Mouse (Mus musculus) layer of hippocampus, adult 9-10 months (tissue): ENCODE measurements around the gene Cilp.
"Not testable (repeated sequence)": the region's sequence is repeated elsewhere in the genome, so short reads cannot be mapped to it uniquely, and the experiment has no call there.

Experiments used
- DNase-seq: peaks from one replicate; pipeline ENCODE4 v3.0.0; 2022; ENCODE audit warnings: low spot score

Cilp gene

GRCm38 (mm10) chr9:65248377-65248690, 16.6 kb upstream of the Cilp start:
- no peak for DNase-seq

DNA sequence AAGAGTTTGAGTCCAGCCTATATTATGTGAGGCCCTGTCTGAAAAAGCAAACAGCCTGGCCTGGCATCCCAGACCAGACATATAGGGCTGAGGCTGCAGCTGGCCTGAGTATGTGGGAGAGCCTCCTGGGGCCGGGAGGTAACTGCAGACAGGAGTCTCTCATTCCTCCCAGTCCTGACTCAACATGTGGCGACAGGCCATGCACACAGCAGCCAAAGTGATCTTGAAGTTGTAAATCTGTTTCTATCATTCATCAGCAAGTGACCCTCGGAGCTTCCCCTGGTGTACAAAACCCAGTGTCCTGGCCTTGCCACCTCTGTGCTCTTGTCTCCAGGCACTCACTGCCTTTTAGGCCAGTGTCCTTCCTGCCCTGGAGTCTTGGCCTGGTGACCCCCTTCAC, 13.0 kb upstream of the Cilp start:
- DNase-seq, result no peak

DNA sequence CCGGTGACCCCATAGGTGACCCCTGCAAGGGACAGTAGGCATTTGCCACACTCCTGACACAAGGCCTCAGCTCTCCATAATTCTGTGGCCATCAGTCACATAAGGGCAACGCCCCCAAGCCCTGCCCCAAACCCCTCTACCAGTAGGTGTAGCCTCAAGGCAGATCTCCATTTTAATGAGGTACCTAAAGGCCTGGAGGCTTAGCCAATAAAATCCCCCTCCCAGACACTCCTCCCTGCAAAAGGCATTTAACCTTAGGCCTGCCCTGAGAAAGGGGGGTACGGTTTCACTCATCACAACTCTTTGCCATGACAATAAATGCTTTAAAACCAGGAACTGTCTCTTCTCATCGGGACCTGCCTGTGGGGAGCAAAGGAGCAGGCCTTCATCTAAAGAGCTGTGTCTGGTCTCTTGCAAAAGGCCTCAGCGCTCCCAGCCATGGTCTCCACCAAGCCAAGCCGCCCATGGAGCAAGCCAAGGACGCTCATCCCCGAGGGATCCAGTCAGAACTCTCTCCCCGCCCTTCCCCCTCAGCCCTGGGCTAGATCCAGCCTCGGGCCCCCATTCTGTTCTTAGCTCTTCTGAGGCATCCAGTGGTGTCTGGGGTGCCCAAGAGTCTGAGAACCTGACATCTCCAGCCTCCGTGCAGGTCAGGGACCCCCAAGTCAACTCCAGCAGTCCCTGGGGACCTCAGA, 8.9 kb upstream of the Cilp start:
- DNase-seq, result no peak

GRCm38 (mm10) chr9:65257218-65257910, 7.6 kb upstream of the Cilp start:
- no peak for DNase-seq

GRCm38 (mm10) chr9:65259366-65259765, 5.6 kb upstream of the Cilp start:
- no peak for DNase-seq

DNA sequence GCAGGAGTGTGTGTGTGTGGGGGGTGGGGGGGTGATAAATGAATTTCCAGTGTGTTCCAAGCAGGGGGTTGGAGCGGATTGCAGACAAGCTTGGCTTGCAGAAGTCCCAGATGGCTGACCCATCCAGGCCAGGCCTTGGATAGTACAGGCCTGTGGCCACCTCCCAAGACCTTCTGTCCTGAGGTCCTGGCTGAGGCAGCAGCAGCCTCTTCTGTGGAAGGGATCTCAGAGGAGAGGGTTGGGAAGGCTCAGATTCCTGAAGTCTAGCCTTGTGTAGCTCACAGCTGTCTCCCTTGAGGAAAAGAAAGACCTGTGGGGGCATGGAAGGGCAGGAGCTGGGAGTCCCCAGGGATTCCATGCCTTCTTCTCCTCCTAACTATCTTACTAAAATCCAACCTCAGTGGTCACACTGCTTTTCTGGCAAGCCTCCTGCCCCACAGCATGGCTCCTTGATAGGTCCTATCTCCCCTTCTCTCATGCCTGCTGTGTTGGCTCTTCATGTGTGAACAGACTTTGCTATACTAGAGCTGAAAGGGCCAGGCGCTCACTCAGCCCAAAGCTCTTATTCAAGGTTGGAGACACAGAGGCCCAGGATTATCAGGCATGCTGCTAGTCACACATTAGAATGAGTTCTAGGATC, 3.3 kb upstream of the Cilp start:
- DNase-seq, result no peak

GRCm38 (mm10) chr9:65262641-65263120, 2.3 kb upstream of the Cilp start:
- no peak for DNase-seq

DNA sequence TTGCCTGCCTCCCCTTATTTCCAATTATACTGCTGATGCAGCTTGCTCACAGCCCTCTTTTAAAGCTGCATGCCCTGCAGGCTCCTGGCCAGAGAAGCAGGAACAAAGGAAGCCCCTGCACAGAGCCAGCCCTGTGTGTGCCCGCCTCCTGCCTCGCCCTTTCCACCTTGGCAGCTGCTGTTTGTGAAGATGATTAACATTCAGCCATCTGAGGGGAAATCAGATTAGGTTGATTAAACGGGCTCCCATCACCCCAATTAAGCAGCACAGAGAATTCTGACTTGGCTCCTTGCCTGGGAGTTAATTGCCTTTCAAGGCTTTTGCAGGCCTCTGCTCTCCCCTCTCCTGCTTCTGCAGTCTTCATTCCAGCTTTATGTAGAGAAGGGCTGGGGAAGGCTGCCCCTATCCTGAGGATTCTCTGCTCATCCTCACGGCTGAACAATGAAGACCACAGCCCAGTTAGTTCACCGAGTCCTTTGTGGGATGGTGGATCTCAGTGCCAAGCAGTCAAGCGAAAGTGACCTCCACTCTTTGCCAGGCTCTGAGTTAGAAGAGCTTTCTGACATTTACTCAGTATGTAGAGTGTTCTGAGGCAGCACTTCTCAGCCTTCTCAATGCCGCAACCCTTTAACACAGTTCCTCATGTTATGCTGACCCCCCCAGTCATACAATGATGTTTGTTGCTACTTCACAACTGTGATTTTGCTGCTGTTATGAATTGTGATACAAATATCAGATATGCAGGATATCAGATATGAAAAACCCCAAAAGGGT, 2.9 kb downstream of the Cilp start:
- peak; percentile 33 for DNase-seq

GRCm38 (mm10) chr9:65273048-65273809, 8.2 kb downstream of the Cilp start:
- no peak for DNase-seq

DNA sequence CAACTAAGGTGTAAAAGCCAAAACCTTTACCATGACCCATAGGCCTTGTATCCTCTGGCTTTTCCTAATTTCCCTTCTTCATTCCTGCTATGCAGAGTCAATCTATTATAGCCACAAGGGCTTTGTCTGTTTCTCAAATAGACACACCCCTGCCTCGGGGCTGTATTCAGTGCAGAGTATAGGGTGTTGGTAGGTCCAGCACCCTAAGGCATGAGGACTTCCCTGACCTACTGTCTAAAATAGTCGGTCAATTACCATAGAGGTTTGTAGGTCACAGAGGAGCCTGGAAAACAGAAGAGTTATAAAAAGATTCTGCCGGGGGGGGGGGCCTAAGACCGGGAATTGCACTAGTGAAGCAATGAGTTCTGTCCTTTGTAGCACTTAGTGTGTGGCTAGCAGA, 8.9 kb downstream of the Cilp start:
- no peak for DNase-seq

- not testable (repeated sequence) for DNase-seq
Observed at GRCm38 (mm10) chr9:65274851-65275250, 9.9 kb downstream of the Cilp start.

- no peak for DNase-seq
Observed at GRCm38 (mm10) chr9:65275810-65276530, 11.0 kb downstream of the Cilp start.

GRCm38 (mm10) chr9:65281536-65282151, 16.7 kb downstream of the Cilp start:
- no peak for DNase-seq

- peak; percentile 42 for DNase-seq
Observed at GRCm38 (mm10) chr9:65283301-65283700, 18.3 kb downstream of the Cilp start.

- DNase-seq, result not testable (repeated sequence)
Observed at GRCm38 (mm10) chr9:65288252-65288651, 23.3 kb downstream of the Cilp start.

DNA sequence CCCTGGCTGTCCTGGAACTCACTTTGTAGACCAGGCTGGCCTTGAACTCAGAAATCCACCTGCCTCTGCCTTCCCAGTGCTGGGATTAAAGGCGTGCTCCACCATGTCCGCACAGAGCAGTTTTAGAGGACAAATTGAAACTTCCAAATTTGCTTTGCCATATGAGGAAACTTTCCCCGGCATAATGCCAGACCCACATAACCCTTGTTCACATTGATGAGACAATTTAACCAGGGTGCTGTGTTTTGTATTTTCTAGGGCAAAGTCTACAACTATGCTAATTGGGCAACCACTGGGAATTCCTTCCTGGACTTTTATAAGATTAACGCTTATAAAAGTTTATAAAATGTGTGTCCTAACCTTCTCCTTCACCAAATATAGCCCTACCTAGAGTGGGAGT, 25.0 kb downstream of the Cilp start:
- no peak for DNase-seq

GRCm38 (mm10) chr9:65292421-65292820, 27.4 kb downstream of the Cilp start:
- no peak for DNase-seq

DNA sequence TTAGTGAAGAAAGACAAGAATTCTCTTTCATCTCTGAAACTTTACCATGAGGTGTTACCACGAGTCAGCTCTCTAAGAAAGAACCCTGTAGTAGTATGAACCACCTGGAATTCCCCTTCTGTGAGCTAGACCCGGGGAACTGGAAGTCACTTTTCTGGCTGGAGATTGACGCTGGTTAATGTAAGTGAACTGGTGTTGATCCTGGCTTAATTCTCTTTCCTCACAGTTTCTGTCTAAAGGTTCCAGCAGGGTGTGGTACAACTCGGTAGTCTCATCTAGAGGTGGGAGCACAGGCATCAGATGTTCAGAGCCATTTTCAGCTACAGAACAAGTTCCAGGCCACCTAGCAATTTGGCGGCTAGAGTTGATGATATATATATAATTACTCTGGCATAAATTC, 28.1 kb downstream of the Cilp start:
- DNase-seq, result no peak

- no peak for DNase-seq
Observed at GRCm38 (mm10) chr9:65293580-65293972, 28.6 kb downstream of the Cilp start.

GRCm38 (mm10) chr9:65293973-65294715, 29.2 kb downstream of the Cilp start, which contains the start of gene Clpx:
Gene Clpx (plus strand): TSS chr9:65294260.
- peak; percentile 90 for DNase-seq
